Mouse (Mus musculus) embryonic facial prominence, embryonic 11.5 days (tissue): ENCODE measurements around the gene Gm44973. TPM values are rescaled to one million over a fixed set of nuclear protein-coding genes. Genes with fewer than 3 reads are reported as not detected.

Experiments
- ATAC-seq: fragments of 200-750 bp; cut with Nextera tagmentation; replicated peaks from 2 replicates; pipeline ENCODE4 v1.8.0; 2017; ENCODE audit warnings: low read depth; ENCODE audit not compliant: insufficient number of reproducible peaks, low FRiP score, low TSS enrichment
- DNase-seq: peaks from one replicate; pipeline ENCODE4 v3.0.0-alpha.2; 2015; ENCODE audit warnings: low spot score
- H3K27ac ChIP-seq: fragments of 300-500 bp; sonication (generic); replicated peaks from 2 replicates; pipeline ENCODE4 v1.5.1; 2014; ENCODE audit warnings: mild to moderate bottlenecking, low read depth, low read length, control low read depth
- H3K27me3 ChIP-seq: fragments of 300-500 bp; sonication (generic); 2 replicates; pipeline ENCODE4 v1.6.1; 2014; ENCODE audit warnings: mild to moderate bottlenecking, low read length, moderate library complexity, mixed read lengths; ENCODE audit not compliant: control insufficient read depth, insufficient read depth
- H3K36me3 ChIP-seq: fragments of 300-500 bp; sonication (generic); replicated peaks from 2 replicates; pipeline ENCODE4 v1.6.1; 2014; ENCODE audit warnings: low read depth, mild to moderate bottlenecking, low read length, moderate library complexity, mixed read lengths; ENCODE audit not compliant: control insufficient read depth, insufficient read depth
- H3K4me1 ChIP-seq: fragments of 300-500 bp; sonication (generic); 2 replicates; pipeline ENCODE4 v1.6.1; 2014; ENCODE audit warnings: low read length, mixed read lengths; ENCODE audit not compliant: control insufficient read depth, insufficient read depth
- H3K4me2 ChIP-seq: fragments of 300-500 bp; sonication (generic); 2 replicates; pipeline ENCODE4 v1.6.1; 2014; ENCODE audit warnings: low read depth, mild to moderate bottlenecking, control low read depth, low read length, moderate library complexity
- H3K4me3 ChIP-seq: fragments of 300-500 bp; sonication (generic); 2 replicates; pipeline ENCODE4 v1.5.1; 2014; ENCODE audit warnings: low read depth, low read length, control low read depth
- H3K9ac ChIP-seq: fragments of 300-500 bp; sonication (generic); replicated peaks from 2 replicates; pipeline ENCODE4 v1.6.1; 2014; ENCODE audit warnings: mild to moderate bottlenecking, control low read depth, low read length
- H3K9me3 ChIP-seq: fragments of 300-500 bp; sonication (generic); replicated peaks from 2 replicates; pipeline ENCODE4 v1.6.1; 2016; ENCODE audit warnings: mild to moderate bottlenecking, low read length, inconsistent platforms, mixed read lengths; ENCODE audit not compliant: control insufficient read depth
- WGBS: fragments of 180-500 bp; shearing (Covaris S2); extraction: QIAGEN DNeasy Blood & Tissue Kit; methylation state at CpG from one replicate; pipeline ENCODE4 v1.1.7; 2014; 5-methylcytosine and 5-hydroxymethylcytosine counted together
- polyA plus RNA-seq: library from polyadenylated mRNA; unstranded; fragments of >200 nt; fragmentation: Nextera tagmentation; extraction: Ambion mirVana; gene quantifications from 2 replicates; pipeline ENCODE4 v1.2.1, GENCODE M21; 2014

Gene Gm44973
- polyA plus RNA-seq, 1 experiment from 2014 or later = not detected

GRCm38 (mm10) chr7:5046112-5046511 lies 30.8 kb downstream of the Gm44973 start:
- WGBS = 66% methylated on average over 2 of the region's 2 CpGs
- H3K4me1 ChIP-seq = no peaks in the 10 kb centered on the region
- H3K9me3 ChIP-seq = no peaks in the 10 kb centered on the region
- H3K27ac ChIP-seq = no peak overlapping the region
- H3K27me3 ChIP-seq = no peaks in the 10 kb centered on the region
- ATAC-seq (no peak), DNase-seq (no peak)
- H3K36me3 ChIP-seq = no peaks in the 10 kb centered on the region
- no peak overlapping the region for H3K9ac ChIP-seq
- no peak overlapping the region for H3K4me2 ChIP-seq
- no peak overlapping the region for H3K4me3 ChIP-seq

GRCm38 (mm10) chr7:5047313-5047712 lies 32.0 kb downstream of the Gm44973 start:
- H3K4me1 ChIP-seq = no peaks in the 10 kb centered on the region
- H3K27me3 ChIP-seq = peaks cover 3% of the 10 kb centered on the region
- no peak overlapping the region for H3K4me2 ChIP-seq
- no peak overlapping the region for H3K27ac ChIP-seq
- no peaks in the 10 kb centered on the region for H3K9me3 ChIP-seq
- no peak overlapping the region for H3K9ac ChIP-seq
- no peak for ATAC-seq
- no peak overlapping the region for H3K4me3 ChIP-seq
- 31% methylated on average over 2 of the region's 2 CpGs for WGBS
- no peaks in the 10 kb centered on the region for H3K36me3 ChIP-seq
- peak; percentile 30 for DNase-seq

- peaks cover 8% of the 10 kb centered on the region for H3K4me1 ChIP-seq
- no peaks in the 10 kb centered on the region for H3K36me3 ChIP-seq
- peak; percentile 83 for DNase-seq
- peaks cover 43% of the 10 kb centered on the region for H3K27me3 ChIP-seq
- peak within 1 kb of the TSS; percentile 67 for H3K4me3 ChIP-seq
- H3K27ac ChIP-seq = no peak within 1 kb of the TSS; the same call in 1 of the 2 replicates
- peak within 1 kb of the TSS; percentile 82 for H3K9ac ChIP-seq
- no peaks in the 10 kb centered on the region for H3K9me3 ChIP-seq
- under 1% methylated on average over 62 of the region's 65 CpGs for WGBS
- peak within 1 kb of the TSS; percentile 77 for H3K4me2 ChIP-seq
- peak; percentile 77 for ATAC-seq
These were observed 36.2 kb downstream of the Gm44973 start, which contains the start of gene Zfp580 for GRCm38 (mm10) chr7:5051193-5052192. TSS of gene Zfp580 (plus strand) at chr7:5051538.

GRCm38 (mm10) chr7:5052438-5052837 lies 37.1 kb downstream of the Gm44973 start:
- Histone ChIP-seq H3K9ac (peak overlapping the region; percentile 82), H3K27me3 (peaks cover 47% of the 10 kb centered on the region), H3K4me1 (peaks cover 8% of the 10 kb centered on the region), H3K36me3 (no peaks in the 10 kb centered on the region), H3K4me3 (peak overlapping the region; percentile 67), H3K4me2 (peak overlapping the region; percentile 77), H3K9me3 (no peaks in the 10 kb centered on the region), H3K27ac (no peak overlapping the region)
- ATAC-seq (no peak), DNase-seq (peak; percentile 22)
- WGBS = 6% methylated on average over 12 of the region's 12 CpGs

- peak overlapping the region; percentile 46 for H3K9ac ChIP-seq
- no peak overlapping the region for H3K27ac ChIP-seq
- H3K9me3 ChIP-seq = no peaks in the 10 kb centered on the region
- DNase-seq (no peak), ATAC-seq (no peak)
- WGBS = 3% methylated on average over 45 of the region's 45 CpGs
- peaks cover 47% of the 10 kb centered on the region for H3K27me3 ChIP-seq
- H3K4me3 ChIP-seq = peak overlapping the region; percentile 67
- H3K4me2 ChIP-seq = peak overlapping the region; percentile 77
- no peaks in the 10 kb centered on the region for H3K36me3 ChIP-seq
- peaks cover 8% of the 10 kb centered on the region for H3K4me1 ChIP-seq
These were observed 37.6 kb downstream of the Gm44973 start for GRCm38 (mm10) chr7:5052931-5053343.

GRCm38 (mm10) chr7:5053456-5054179 lies 38.3 kb downstream of the Gm44973 start:
- Histone ChIP-seq H3K9ac (no peak overlapping the region; the same call in 1 of the 2 replicates), H3K27ac (no peak overlapping the region), H3K27me3 (peaks cover 47% of the 10 kb centered on the region), H3K4me2 (peak overlapping the region; percentile 77), H3K9me3 (no peaks in the 10 kb centered on the region), H3K4me3 (peak overlapping the region; percentile 67), H3K4me1 (peaks cover 8% of the 10 kb centered on the region), H3K36me3 (no peaks in the 10 kb centered on the region)
- ATAC-seq (no peak), DNase-seq (peak; percentile 35)
- 7% methylated on average over 32 of the region's 32 CpGs for WGBS

- Histone ChIP-seq H3K36me3 (no peaks in the 10 kb centered on the region), H3K9ac (peak overlapping the region; percentile 71), H3K4me1 (peaks cover 14% of the 10 kb centered on the region), H3K27me3 (peaks cover 47% of the 10 kb centered on the region), H3K9me3 (no peaks in the 10 kb centered on the region), H3K4me3 (peak overlapping the region; percentile 49), H3K4me2 (peak overlapping the region; percentile 83), H3K27ac (no peak overlapping the region)
- 4% methylated on average over 55 of the region's 55 CpGs for WGBS
- no peak for ATAC-seq
- peak; percentile 58 for DNase-seq
These were observed 41.5 kb downstream of the Gm44973 start for GRCm38 (mm10) chr7:5056651-5057263.
